Mouse (Mus musculus): Measurements from ENCODE around the gene Ralgps1. TPM values are rescaled to one million over a fixed set of nuclear protein-coding genes. Genes with fewer than 3 reads are reported as not detected.

The Ralgps1 gene
- polyA plus RNA-seq, 1 experiment from 2014 or later, result 8.0 TPM

DNA sequence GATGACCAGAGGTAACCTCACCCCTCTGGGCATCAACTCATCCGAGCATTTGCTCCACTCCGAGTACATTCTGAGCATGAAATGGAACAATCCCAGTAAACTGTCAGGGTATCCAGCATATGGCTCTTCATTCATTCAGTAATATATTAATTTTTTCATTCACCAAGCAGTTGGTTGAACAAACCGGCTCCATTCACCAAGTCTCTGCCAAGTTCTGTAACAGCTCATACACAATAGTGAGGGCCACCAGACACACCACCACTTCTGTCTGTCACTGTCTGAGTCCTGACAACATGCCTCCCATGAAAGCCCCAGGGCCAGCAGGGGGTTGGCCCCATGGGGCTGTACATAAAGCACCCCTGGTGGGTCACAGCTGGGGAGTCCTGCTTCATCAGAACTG, 181.3 kb downstream of the Ralgps1 start:
- Histone ChIP-seq H3K4me2 (ENCODE audit: low read depth, low read length) (no peak overlapping the region), H3K27ac (ENCODE audit: low read length) (no peak overlapping the region), H3K36me3 (ENCODE audit: control insufficient read depth, insufficient read depth, low read length) (no peaks in the 10 kb centered on the region), H3K9me3 (replicated peaks; ENCODE audit: control insufficient read depth, low read length) (no peaks in the 10 kb centered on the region), H3K4me1 (ENCODE audit: control insufficient read depth, insufficient read depth, low read length) (peaks cover 5% of the 10 kb centered on the region), H3K9ac (ENCODE audit: low read length) (no peak overlapping the region), H3K4me3 (replicated peaks; ENCODE audit: low read length) (no peak overlapping the region), H3K27me3 (ENCODE audit: control insufficient read depth, insufficient read depth, low read length) (no peaks in the 10 kb centered on the region)
- WGBS, result 85% methylated on average over 3 of the region's 3 CpGs
- no peak for ATAC-seq (ENCODE audit: insufficient read depth, low FRiP score)

DNA sequence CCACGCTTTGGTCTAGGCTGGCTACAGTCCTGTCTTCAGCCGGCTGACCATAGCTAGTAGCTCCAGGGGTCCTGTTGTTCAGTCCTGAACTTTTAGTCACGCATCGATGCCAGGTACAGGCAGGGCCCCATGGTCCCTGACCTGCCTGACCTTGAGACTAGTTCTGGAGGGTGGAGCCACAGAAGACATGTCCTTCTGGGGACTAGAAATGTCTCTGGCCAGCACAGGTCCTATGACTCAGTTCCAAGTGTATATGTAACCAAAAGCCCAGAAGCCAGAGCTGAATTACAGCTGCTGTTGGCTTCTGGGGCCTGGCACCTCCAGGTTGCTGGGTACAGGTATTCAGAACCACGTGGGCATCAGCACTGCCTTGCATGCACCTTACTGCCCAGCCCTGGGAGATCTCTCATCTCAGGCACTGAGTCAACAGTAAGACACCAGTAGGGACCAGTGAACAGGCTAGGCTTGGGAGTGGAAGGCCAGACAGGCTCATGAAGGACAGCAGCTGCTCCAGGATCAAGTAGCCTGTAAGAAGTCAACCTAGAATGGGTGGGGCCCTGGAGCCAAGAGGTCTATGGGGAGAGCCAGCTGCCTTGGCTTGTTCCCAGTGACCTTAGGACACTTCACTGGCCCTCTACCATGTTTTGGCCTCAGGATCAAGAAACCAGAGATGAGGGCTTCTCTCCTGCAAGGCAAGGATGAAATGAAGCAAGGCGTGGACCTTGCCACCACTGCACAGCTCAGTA, 182.2 kb downstream of the Ralgps1 start:
- no peak for ATAC-seq (ENCODE audit: insufficient read depth, low FRiP score)
- H3K4me1 ChIP-seq (ENCODE audit: control insufficient read depth, insufficient read depth, low read length), result peaks cover 5% of the 10 kb centered on the region
- no peaks in the 10 kb centered on the region for H3K27me3 ChIP-seq (ENCODE audit: control insufficient read depth, insufficient read depth, low read length)
- no peak overlapping the region for H3K9ac ChIP-seq (ENCODE audit: low read length)
- no peak overlapping the region for H3K27ac ChIP-seq (ENCODE audit: low read length)
- WGBS, result 92% methylated on average over 6 of the region's 6 CpGs
- no peaks in the 10 kb centered on the region for H3K9me3 ChIP-seq (replicated peaks; ENCODE audit: control insufficient read depth, low read length)
- H3K4me2 ChIP-seq (ENCODE audit: low read depth, low read length), result no peak overlapping the region
- H3K4me3 ChIP-seq (replicated peaks; ENCODE audit: low read length), result no peak overlapping the region
- H3K36me3 ChIP-seq (ENCODE audit: control insufficient read depth, insufficient read depth, low read length), result no peaks in the 10 kb centered on the region

- H3K27me3 ChIP-seq (ENCODE audit: control insufficient read depth, insufficient read depth, low read length), result no peaks in the 10 kb centered on the region
- no peak for ATAC-seq (ENCODE audit: insufficient read depth, low FRiP score)
- H3K9ac ChIP-seq (ENCODE audit: low read length), result no peak overlapping the region
- H3K4me3 ChIP-seq (replicated peaks; ENCODE audit: low read length), result no peak overlapping the region
- H3K9me3 ChIP-seq (replicated peaks; ENCODE audit: control insufficient read depth, low read length), result no peaks in the 10 kb centered on the region
- no peaks in the 10 kb centered on the region for H3K36me3 ChIP-seq (ENCODE audit: control insufficient read depth, insufficient read depth, low read length)
- peaks cover 5% of the 10 kb centered on the region for H3K4me1 ChIP-seq (ENCODE audit: control insufficient read depth, insufficient read depth, low read length)
- no peak overlapping the region for H3K27ac ChIP-seq (ENCODE audit: low read length)
- H3K4me2 ChIP-seq (ENCODE audit: low read depth, low read length), result no peak overlapping the region
- 84% methylated on average over 2 of the region's 2 CpGs for WGBS
These were observed 183.4 kb downstream of the Ralgps1 start for GRCm38 (mm10) chr2:33187874-33188273.

- H3K4me3 ChIP-seq (replicated peaks; ENCODE audit: low read length), result no peak overlapping the region
- H3K9ac ChIP-seq (ENCODE audit: low read length), result no peak overlapping the region
- H3K4me1 ChIP-seq (ENCODE audit: control insufficient read depth, insufficient read depth, low read length), result peaks cover 5% of the 10 kb centered on the region
- 63% methylated on average over 7 of the region's 7 CpGs for WGBS
- H3K27me3 ChIP-seq (ENCODE audit: control insufficient read depth, insufficient read depth, low read length), result no peaks in the 10 kb centered on the region
- ATAC-seq (ENCODE audit: insufficient read depth, low FRiP score), result no peak
- no peaks in the 10 kb centered on the region for H3K9me3 ChIP-seq (replicated peaks; ENCODE audit: control insufficient read depth, low read length)
- H3K27ac ChIP-seq (ENCODE audit: low read length), result no peak overlapping the region
- no peaks in the 10 kb centered on the region for H3K36me3 ChIP-seq (ENCODE audit: control insufficient read depth, insufficient read depth, low read length)
- no peak overlapping the region for H3K4me2 ChIP-seq (ENCODE audit: low read depth, low read length)
These were observed 184.8 kb downstream of the Ralgps1 start for GRCm38 (mm10) chr2:33186505-33186904.

- no peak overlapping the region for H3K4me3 ChIP-seq (replicated peaks; ENCODE audit: low read length)
- WGBS, result 73% methylated on average over 7 of the region's 7 CpGs
- H3K4me1 ChIP-seq (ENCODE audit: control insufficient read depth, insufficient read depth, low read length), result peaks cover 5% of the 10 kb centered on the region
- no peaks in the 10 kb centered on the region for H3K9me3 ChIP-seq (replicated peaks; ENCODE audit: control insufficient read depth, low read length)
- H3K9ac ChIP-seq (ENCODE audit: low read length), result no peak overlapping the region
- H3K36me3 ChIP-seq (ENCODE audit: control insufficient read depth, insufficient read depth, low read length), result no peaks in the 10 kb centered on the region
- no peak for ATAC-seq (ENCODE audit: insufficient read depth, low FRiP score)
- no peak overlapping the region for H3K4me2 ChIP-seq (ENCODE audit: low read depth, low read length)
- H3K27ac ChIP-seq (ENCODE audit: low read length), result no peak overlapping the region
- no peaks in the 10 kb centered on the region for H3K27me3 ChIP-seq (ENCODE audit: control insufficient read depth, insufficient read depth, low read length)
These were observed 186.0 kb downstream of the Ralgps1 start for GRCm38 (mm10) chr2:33185258-33185657.

DNA sequence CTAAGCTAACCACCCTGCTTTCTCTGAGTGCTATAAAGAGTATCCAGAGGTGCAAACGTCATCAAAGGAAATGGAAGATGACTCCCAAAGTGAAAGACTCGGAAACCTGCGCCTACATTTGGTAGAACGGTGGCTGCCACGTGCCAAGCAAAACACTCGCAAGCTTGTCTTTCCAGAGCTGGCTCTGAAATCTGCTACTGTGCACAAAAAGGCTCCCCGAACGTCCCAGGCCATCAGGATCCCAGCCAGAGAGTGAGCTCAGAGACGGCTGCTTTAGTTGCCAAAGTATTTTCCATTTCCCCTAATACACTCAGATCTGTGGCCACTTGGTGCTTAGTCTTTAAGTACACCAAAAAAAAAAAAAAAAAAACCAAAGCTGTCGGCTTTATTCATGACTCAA, 186.6 kb downstream of the Ralgps1 start:
- Histone ChIP-seq H3K36me3 (ENCODE audit: control insufficient read depth, insufficient read depth, low read length) (no peaks in the 10 kb centered on the region), H3K27ac (ENCODE audit: low read length) (no peak overlapping the region), H3K9me3 (replicated peaks; ENCODE audit: control insufficient read depth, low read length) (no peaks in the 10 kb centered on the region), H3K4me2 (ENCODE audit: low read depth, low read length) (no peak overlapping the region), H3K9ac (ENCODE audit: low read length) (no peak overlapping the region), H3K4me1 (ENCODE audit: control insufficient read depth, insufficient read depth, low read length) (peaks cover 5% of the 10 kb centered on the region), H3K27me3 (ENCODE audit: control insufficient read depth, insufficient read depth, low read length) (no peaks in the 10 kb centered on the region), H3K4me3 (replicated peaks; ENCODE audit: low read length) (no peak overlapping the region)
- no peak for ATAC-seq (ENCODE audit: insufficient read depth, low FRiP score)
- 72% methylated on average over 10 of the region's 10 CpGs for WGBS

GRCm38 (mm10) chr2:33183321-33183720, 188.0 kb downstream of the Ralgps1 start:
- H3K27ac ChIP-seq (ENCODE audit: low read length), result no peak overlapping the region
- no peak overlapping the region for H3K9ac ChIP-seq (ENCODE audit: low read length)
- H3K4me1 ChIP-seq (ENCODE audit: control insufficient read depth, insufficient read depth, low read length), result peaks cover 10% of the 10 kb centered on the region
- ATAC-seq (ENCODE audit: insufficient read depth, low FRiP score), result no peak
- H3K4me3 ChIP-seq (replicated peaks; ENCODE audit: low read length), result no peak overlapping the region
- H3K9me3 ChIP-seq (replicated peaks; ENCODE audit: control insufficient read depth, low read length), result no peaks in the 10 kb centered on the region
- H3K27me3 ChIP-seq (ENCODE audit: control insufficient read depth, insufficient read depth, low read length), result no peaks in the 10 kb centered on the region
- 93% methylated on average over 7 of the region's 7 CpGs for WGBS
- no peak overlapping the region for H3K4me2 ChIP-seq (ENCODE audit: low read depth, low read length)
- H3K36me3 ChIP-seq (ENCODE audit: control insufficient read depth, insufficient read depth, low read length), result no peaks in the 10 kb centered on the region

DNA sequence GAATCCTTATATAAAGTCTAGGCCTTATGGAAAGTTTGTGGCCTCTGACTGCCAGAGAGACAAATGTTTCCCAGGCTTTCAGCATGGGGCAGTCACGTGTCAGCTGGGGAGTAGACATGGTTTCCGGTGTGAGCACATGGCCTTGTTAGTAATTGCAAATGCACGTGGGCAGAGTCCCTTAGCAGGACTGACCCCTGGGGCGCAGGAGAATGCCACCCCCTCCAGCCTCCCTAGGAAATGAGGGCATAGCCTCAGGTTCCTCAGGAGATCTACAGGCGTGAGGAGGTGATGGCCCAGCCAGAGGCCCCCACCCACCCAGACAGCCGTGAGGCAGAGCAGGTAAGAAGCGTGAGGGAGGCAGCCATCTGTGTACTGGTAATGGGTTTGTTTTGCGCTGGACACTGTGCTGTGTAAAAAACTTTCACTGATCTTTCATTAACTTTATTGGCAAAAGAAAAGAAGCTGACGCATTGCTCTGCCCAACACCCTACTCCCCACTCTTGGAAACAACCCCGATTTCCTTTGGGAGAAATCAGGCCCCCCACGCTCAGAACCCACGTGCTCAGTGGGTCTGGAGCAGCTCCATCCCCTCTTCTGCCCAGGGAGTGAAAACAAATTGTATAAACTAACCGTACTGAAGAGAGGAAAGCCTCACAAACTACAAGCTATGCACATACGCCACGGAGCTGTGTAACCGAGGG, 191.2 kb downstream of the Ralgps1 start:
- H3K4me1 ChIP-seq (ENCODE audit: control insufficient read depth, insufficient read depth, low read length), result peaks cover 24% of the 10 kb centered on the region
- H3K9ac ChIP-seq (ENCODE audit: low read length), result no peak overlapping the region
- H3K9me3 ChIP-seq (replicated peaks; ENCODE audit: control insufficient read depth, low read length), result no peaks in the 10 kb centered on the region
- no peaks in the 10 kb centered on the region for H3K36me3 ChIP-seq (ENCODE audit: control insufficient read depth, insufficient read depth, low read length)
- peak; percentile 50; the same call in 1 of the 2 replicates for ATAC-seq (ENCODE audit: insufficient read depth, low FRiP score)
- H3K4me3 ChIP-seq (replicated peaks; ENCODE audit: low read length), result no peak overlapping the region
- H3K4me2 ChIP-seq (ENCODE audit: low read depth, low read length), result no peak overlapping the region
- peak overlapping the region; percentile 69 for H3K27ac ChIP-seq (ENCODE audit: low read length)
- no peaks in the 10 kb centered on the region for H3K27me3 ChIP-seq (ENCODE audit: control insufficient read depth, insufficient read depth, low read length)
- 47% methylated on average over 16 of the region's 16 CpGs for WGBS

DNA sequence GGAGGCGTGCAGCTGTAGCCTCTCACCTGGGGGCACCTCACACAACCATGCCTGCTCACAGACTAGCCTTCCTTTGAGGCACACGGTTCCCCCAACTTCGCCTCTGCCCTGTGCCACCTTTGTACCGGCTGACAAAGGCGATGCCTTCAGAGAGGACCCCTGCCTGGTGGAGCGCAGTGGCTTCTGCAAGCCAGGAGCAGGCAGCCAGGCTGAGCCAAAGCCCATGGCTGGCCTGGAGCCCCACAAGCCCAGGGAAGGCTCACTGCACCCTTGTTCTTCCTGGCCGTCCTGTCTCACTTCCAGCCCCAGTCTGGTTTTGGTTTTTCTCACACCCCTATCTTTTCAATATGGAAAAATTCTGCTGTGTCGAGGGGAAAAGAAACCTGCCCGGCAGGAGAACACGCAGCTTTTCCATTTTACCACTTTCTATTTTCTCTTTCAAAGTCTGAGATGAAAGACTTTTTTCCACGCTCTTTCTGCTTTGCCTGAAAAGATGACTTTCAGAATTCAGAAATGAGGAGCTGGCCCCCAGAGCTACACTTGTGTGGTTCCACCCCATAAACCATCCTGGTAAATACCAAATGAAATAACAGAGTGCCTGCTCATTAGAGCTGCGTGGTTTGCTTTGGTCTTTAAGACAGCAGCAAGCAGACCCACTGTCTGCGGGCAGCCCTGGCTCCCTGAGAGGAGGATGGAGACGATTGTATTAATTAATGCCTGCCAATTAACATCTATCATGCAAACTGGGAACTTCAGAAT, 191.9 kb downstream of the Ralgps1 start:
- Histone ChIP-seq H3K36me3 (ENCODE audit: control insufficient read depth, insufficient read depth, low read length) (no peaks in the 10 kb centered on the region), H3K27me3 (ENCODE audit: control insufficient read depth, insufficient read depth, low read length) (no peaks in the 10 kb centered on the region), H3K27ac (ENCODE audit: low read length) (peak overlapping the region; percentile 69), H3K4me3 (replicated peaks; ENCODE audit: low read length) (no peak overlapping the region), H3K4me1 (ENCODE audit: control insufficient read depth, insufficient read depth, low read length) (peaks cover 24% of the 10 kb centered on the region), H3K9me3 (replicated peaks; ENCODE audit: control insufficient read depth, low read length) (no peaks in the 10 kb centered on the region), H3K4me2 (ENCODE audit: low read depth, low read length) (no peak overlapping the region), H3K9ac (ENCODE audit: low read length) (0 out of 2 replicates have a peak overlapping the region, but pooled peaks have one; percentile 25)
- no peak for ATAC-seq (ENCODE audit: insufficient read depth, low FRiP score)
- WGBS, result 74% methylated on average over 14 of the region's 14 CpGs
